Mouse (Mus musculus) embryonic fibroblast, embryonic 13.5 days (primary cell): ENCODE measurements at regions not wholly inside any gene's neighbourhood (a gene's known extent, or its start where the extent isn't known, plus 50 kb on each side); places are given as distances from the start of the nearest gene placed in this dataset.

Source experiments
- CTCF ChIP-seq: IDR thresholded peaks from 2 replicates; pipeline ENCODE4 v1.5.1; 2011; ENCODE audit warnings: mild to moderate bottlenecking, control low read depth, low read length, moderate library complexity, borderline replicate concordance; ENCODE audit not compliant: insufficient read depth
- POLR2A ChIP-seq: IDR thresholded peaks from 2 replicates; pipeline ENCODE4 v1.6.1; 2011; ENCODE audit warnings: low read depth, mild to moderate bottlenecking, control low read depth, low read length, moderate library complexity

GRCm38 (mm10) chr14:9200246-9200645 is 534.2 kb upstream of the 4930452B06Rik start:
- TF ChIP-seq CTCF (no peak), POLR2A (no peak)
